Mouse (Mus musculus) hindbrain, postnatal 0 days (tissue): ENCODE measurements at regions not wholly inside any gene's neighbourhood (a gene's known extent, or its start where the extent isn't known, plus 50 kb on each side); places are given as distances from the start of the nearest gene placed in this dataset.
A peak's percentile ranks its signal among the peaks of the same experiment; 100 is the strongest.

Source experiments
- ATAC-seq: fragments of 200-750 bp; cut with Nextera tagmentation; 2 replicates; pipeline ENCODE4 v1.8.0; 2017; ENCODE audit warnings: mild to moderate bottlenecking, moderate TSS enrichment, moderate library complexity
- DNase-seq: peaks from one replicate; pipeline ENCODE4 v3.0.0-alpha.2; 2015; ENCODE audit warnings: low spot score
- H3K27ac ChIP-seq: fragments of 300-500 bp; sonication (generic); 2 replicates; pipeline ENCODE4 v1.5.1; 2014; ENCODE audit warnings: mild to moderate bottlenecking
- H3K27me3 ChIP-seq: fragments of 300-500 bp; sonication (generic); 2 replicates; pipeline ENCODE4 v1.6.1; 2014; ENCODE audit warnings: low read length, mixed read lengths; ENCODE audit not compliant: insufficient read depth
- H3K36me3 ChIP-seq: fragments of 300-500 bp; sonication (generic); 2 replicates; pipeline ENCODE4 v1.6.1; 2014; ENCODE audit warnings: low read length, mixed read lengths; ENCODE audit not compliant: insufficient read depth
- H3K4me1 ChIP-seq: fragments of 300-500 bp; sonication (generic); 2 replicates; pipeline ENCODE4 v1.6.1; 2014; ENCODE audit warnings: antibody characterized with exemption, low read length, mixed read lengths; ENCODE audit not compliant: insufficient read depth
- H3K4me2 ChIP-seq: fragments of 300-500 bp; sonication (generic); 2 replicates; pipeline ENCODE4 v1.6.1; 2014; ENCODE audit warnings: low read depth, mild to moderate bottlenecking, low read length, moderate library complexity, mixed read lengths
- H3K4me3 ChIP-seq: fragments of 300-500 bp; sonication (generic); 2 replicates; pipeline ENCODE4 v1.5.1; 2014; ENCODE audit warnings: low read length
- H3K9ac ChIP-seq: fragments of 300-500 bp; sonication (generic); replicated peaks from 2 replicates; pipeline ENCODE4 v1.6.1; 2014; ENCODE audit warnings: mild to moderate bottlenecking, low read length, moderate library complexity, mixed read lengths
- H3K9me3 ChIP-seq: fragments of 300-500 bp; sonication (generic); 2 replicates; pipeline ENCODE4 v1.6.1; 2016; ENCODE audit warnings: low read length, mixed read lengths
- CTCF ChIP-seq: IDR thresholded peaks from 2 replicates; pipeline ENCODE4 v1.5.1; 2016; ENCODE audit warnings: antibody characterized with exemption, control low read depth, low read depth
- WGBS: fragments of 180-500 bp; shearing (Covaris S2); extraction: QIAGEN DNeasy Blood & Tissue Kit; methylation state at CpG from one replicate; pipeline ENCODE4 v1.1.7; 2014; 5-methylcytosine and 5-hydroxymethylcytosine counted together

DNA sequence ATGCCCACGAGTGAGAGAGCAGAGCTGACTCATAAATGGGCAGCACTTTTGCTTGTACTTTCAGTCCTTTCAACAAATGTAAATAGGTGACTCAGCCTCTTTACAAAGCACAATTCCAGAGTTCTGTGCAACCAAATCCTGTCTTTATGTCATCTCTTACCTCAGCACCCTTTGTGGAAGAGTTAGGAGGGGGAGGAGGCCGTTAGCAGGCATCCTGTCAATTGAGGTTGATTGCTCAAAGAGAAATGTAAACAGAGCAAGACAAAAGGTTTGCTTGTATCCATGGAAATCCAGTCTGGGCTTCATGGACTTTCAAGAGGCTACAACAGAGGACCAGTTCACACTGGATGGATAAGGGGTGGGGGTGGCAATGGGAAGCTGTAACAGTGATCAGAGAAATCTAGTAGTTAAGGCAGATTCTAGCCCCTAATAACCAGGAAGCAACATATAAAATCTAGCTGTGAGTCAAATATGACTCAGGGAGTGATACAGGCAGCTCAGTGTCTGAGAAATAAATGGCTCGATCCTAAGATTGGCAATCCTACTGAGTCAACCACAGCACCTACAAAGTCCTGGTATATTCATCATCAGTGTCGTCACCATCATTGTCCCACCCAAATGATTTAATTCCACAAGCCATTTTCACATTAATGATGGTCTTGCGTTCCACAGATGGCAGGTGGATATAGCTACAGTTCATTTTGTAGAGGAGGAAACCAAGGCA lies 136.0 kb upstream of the Rorb start:
- DNase-seq (no peak), ATAC-seq (peak; percentile 80)
- no peak overlapping the region for H3K9ac ChIP-seq
- H3K4me1 ChIP-seq, result no peaks in the 10 kb centered on the region
- no peaks in the 10 kb centered on the region for H3K9me3 ChIP-seq
- H3K36me3 ChIP-seq, result no peaks in the 10 kb centered on the region
- 53% methylated on average over 5 of the region's 5 CpGs for WGBS
- H3K27me3 ChIP-seq, result no peaks in the 10 kb centered on the region
- H3K27ac ChIP-seq, result no peak overlapping the region
- no peak overlapping the region for H3K4me2 ChIP-seq
- no peak for TF ChIP-seq CTCF
- no peak overlapping the region for H3K4me3 ChIP-seq

DNA sequence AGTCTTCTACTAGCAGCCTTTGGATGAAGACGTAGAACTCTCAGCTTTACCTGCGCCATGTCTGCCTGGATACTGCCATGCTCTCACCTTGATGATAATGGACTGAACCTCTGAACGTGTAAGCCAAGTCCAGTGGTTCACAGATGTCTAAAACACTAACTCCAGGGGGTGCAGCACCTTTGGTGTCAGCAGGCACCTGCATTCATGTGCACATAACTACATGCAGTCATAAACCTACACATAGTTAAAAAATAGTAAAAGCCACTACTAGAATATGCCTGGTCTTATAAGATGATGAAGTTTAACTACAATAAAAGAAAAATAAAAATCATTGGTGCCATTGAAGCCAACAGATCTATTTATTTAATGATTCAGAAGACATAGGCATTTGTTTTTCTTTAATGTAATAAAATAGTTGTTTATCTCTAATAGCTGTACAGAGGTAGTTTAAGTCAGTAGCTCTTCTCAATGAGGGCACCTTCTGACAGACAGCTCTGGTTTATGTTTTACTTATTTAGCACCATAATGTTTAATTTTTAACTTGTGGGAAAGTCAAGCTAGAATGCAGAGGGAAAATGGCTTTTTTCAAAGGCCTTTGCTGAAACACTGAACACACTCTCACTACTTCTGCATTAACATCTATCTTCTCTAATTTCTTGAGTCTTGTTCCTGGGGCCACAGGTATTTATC lies 118.5 kb upstream of the Rorb start:
- no peak for TF ChIP-seq CTCF
- WGBS, result 85% methylated on average over 3 of the region's 3 CpGs
- no peaks in the 10 kb centered on the region for H3K9me3 ChIP-seq
- no peak overlapping the region for H3K4me2 ChIP-seq
- no peaks in the 10 kb centered on the region for H3K27me3 ChIP-seq
- H3K9ac ChIP-seq, result no peak overlapping the region
- H3K4me1 ChIP-seq, result no peaks in the 10 kb centered on the region
- DNase-seq (no peak), ATAC-seq (no peak)
- no peak overlapping the region for H3K27ac ChIP-seq
- no peaks in the 10 kb centered on the region for H3K36me3 ChIP-seq
- no peak overlapping the region for H3K4me3 ChIP-seq

DNA sequence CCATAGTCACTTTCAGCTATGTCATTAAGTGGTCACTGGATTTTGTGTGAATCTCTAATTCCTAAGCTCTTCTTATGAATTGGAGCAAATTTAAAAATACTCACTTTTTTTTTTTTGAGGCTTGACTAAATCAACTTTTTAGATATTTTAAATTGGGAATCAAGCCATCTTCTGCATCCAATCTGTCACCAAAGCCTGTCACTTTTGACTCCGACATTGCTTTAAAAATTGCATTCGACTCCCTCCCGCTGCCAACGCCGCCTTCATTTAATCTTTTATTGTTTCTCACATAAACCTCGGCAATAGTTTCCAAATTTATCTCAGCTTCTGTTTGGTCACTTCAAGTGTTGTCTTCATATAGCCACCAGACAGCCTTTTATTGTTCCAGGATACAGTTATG lies 109.8 kb upstream of the Rorb start:
- H3K4me3 ChIP-seq, result no peak overlapping the region
- H3K36me3 ChIP-seq, result no peaks in the 10 kb centered on the region
- DNase-seq (no peak), ATAC-seq (no peak)
- no peak for TF ChIP-seq CTCF
- WGBS, result 86% methylated on average over 6 of the region's 6 CpGs
- H3K9ac ChIP-seq, result no peak overlapping the region
- no peak overlapping the region for H3K27ac ChIP-seq
- H3K4me1 ChIP-seq, result no peaks in the 10 kb centered on the region
- H3K27me3 ChIP-seq, result no peaks in the 10 kb centered on the region
- H3K9me3 ChIP-seq, result no peaks in the 10 kb centered on the region
- H3K4me2 ChIP-seq, result no peak overlapping the region

DNA sequence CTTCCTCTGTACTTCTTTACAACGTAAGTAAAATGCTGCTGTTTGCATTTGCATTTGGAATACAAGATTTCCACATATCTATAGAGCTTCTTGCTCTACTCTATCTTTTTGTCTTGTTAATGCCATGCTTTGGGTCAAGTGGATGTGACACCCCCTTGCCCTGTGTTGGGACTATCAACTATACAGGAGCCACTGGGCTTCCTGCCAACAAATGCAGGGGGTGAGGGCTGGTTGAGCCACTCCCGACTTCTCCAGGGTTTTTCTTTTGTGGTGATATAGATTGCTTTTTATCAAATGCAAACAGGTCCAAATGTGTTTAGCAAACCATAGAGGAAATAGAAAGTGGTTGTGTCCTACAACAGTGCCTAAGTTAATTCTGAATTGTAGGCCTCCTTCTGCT lies 108.4 kb upstream of the Rorb start:
- 60% methylated on average over 2 of the region's 2 CpGs for WGBS
- H3K9me3 ChIP-seq, result no peaks in the 10 kb centered on the region
- TF ChIP-seq CTCF, result no peak

DNA sequence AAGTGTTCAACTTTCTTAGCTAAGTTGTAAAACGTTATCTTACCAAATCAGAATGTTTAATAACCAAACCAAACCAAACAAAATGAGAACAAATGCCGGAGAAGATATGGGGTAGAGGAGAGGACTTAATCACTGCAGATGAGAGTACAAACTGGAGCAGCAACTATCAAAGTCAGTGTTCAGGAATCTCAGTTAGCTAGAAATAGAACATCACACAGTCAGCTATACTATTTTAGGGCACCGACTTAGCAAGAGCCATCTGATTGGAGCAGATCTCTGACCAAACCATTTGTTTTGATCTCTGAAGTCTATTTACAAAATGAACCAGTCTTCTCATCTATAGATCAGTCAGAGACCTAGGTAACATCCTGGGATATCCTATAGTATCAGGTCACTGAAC lies 107.7 kb upstream of the Rorb start:
- H3K36me3 ChIP-seq, result no peaks in the 10 kb centered on the region
- no peaks in the 10 kb centered on the region for H3K27me3 ChIP-seq
- ATAC-seq, result no peak
- H3K4me2 ChIP-seq, result no peak overlapping the region
- H3K4me1 ChIP-seq, result no peaks in the 10 kb centered on the region
- H3K4me3 ChIP-seq, result no peak overlapping the region
- 82% methylated on average over 3 of the region's 3 CpGs for WGBS
- no peak overlapping the region for H3K27ac ChIP-seq
- no peak for DNase-seq
- H3K9ac ChIP-seq, result no peak overlapping the region
- TF ChIP-seq CTCF, result no peak
- H3K9me3 ChIP-seq, result no peaks in the 10 kb centered on the region

More for the DNA sequence above, 108.4 kb upstream of the Rorb start:
- H3K4me1 ChIP-seq, result no peaks in the 10 kb centered on the region
- H3K36me3 ChIP-seq, result no peaks in the 10 kb centered on the region
- H3K27ac ChIP-seq, result no peak overlapping the region
- H3K4me3 ChIP-seq, result no peak overlapping the region
- H3K27me3 ChIP-seq, result no peaks in the 10 kb centered on the region
- H3K9ac ChIP-seq, result no peak overlapping the region
- ATAC-seq, result no peak
- no peak overlapping the region for H3K4me2 ChIP-seq
- no peak for DNase-seq

DNA sequence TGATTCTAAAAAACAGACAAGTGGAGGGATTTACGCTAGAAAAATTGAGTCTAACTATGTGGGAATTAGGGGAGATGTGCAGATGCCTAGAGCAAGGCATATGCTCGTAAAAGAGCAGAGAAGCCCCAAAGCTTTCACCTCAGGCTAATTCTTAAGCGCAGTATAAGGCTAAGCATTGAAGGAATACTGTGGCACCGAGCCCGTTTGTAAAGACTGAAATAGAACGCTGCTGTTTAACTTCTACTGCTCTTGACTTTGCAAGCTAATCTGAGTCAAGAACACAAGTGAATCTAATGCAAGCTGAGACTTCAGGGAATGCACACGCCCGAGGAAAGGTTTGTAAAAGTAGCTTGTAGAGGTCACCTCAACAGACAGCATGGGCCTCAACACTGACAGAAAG lies 88.5 kb upstream of the Rorb start:
- H3K27me3 ChIP-seq, result no peaks in the 10 kb centered on the region
- no peaks in the 10 kb centered on the region; the same call in 1 of the 2 replicates for H3K9me3 ChIP-seq
- no peak overlapping the region for H3K27ac ChIP-seq
- no peak for DNase-seq
- 72% methylated on average over 8 of the region's 8 CpGs for WGBS
- H3K4me1 ChIP-seq, result no peaks in the 10 kb centered on the region
- ATAC-seq, result no peak
- H3K4me3 ChIP-seq, result no peak overlapping the region
- H3K4me2 ChIP-seq, result no peak overlapping the region
- no peak overlapping the region for H3K9ac ChIP-seq
- TF ChIP-seq CTCF, result no peak
- no peaks in the 10 kb centered on the region for H3K36me3 ChIP-seq

DNA sequence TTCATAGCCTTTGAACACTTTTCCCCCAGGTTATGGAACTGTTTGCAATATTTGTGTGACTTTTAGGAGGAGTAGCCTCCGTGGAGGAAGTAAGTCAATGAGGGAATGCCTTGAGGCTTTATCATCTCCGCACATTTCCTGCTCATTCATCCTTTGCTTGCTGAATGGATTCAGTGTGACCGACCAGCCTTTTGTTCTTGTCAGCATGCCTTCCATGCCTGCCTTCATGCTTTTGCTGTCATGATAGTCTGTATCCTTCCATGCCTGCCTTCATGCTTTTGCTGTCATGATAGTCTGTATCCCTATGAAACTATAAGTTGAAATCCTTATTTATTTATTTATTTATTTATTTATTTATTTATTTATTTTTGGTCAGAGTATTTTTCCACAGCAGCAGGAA lies 87.8 kb upstream of the Rorb start:
- Histone ChIP-seq H3K9me3 (no peaks in the 10 kb centered on the region; the same call in 1 of the 2 replicates), H3K4me3 (no peak overlapping the region), H3K9ac (no peak overlapping the region), H3K27ac (no peak overlapping the region), H3K27me3 (no peaks in the 10 kb centered on the region), H3K36me3 (no peaks in the 10 kb centered on the region), H3K4me2 (no peak overlapping the region), H3K4me1 (no peaks in the 10 kb centered on the region)
- WGBS, result 15% methylated on average over 3 of the region's 3 CpGs
- no peak for ATAC-seq
- no peak for DNase-seq
- no peak for TF ChIP-seq CTCF
